Mouse (Mus musculus) stomach, postnatal 0 days (tissue): ENCODE results near the gene Src. TPM values are rescaled to one million over a fixed set of nuclear protein-coding genes. Genes with fewer than 3 reads are reported as not detected.

Experiments
- ATAC-seq: fragments of 200-750 bp; cut with Nextera tagmentation; 2 replicates; pipeline ENCODE4 v1.8.0; 2017; ENCODE audit not compliant: low FRiP score, low TSS enrichment
- DNase-seq: peaks from one replicate; pipeline ENCODE4 v3.0.0-alpha.2; 2016; ENCODE audit warnings: low spot score
- H3K27ac ChIP-seq: fragments of 300-500 bp; sonication (generic); replicated peaks from 2 replicates; pipeline ENCODE4 v1.5.1; 2014; ENCODE audit warnings: mild to moderate bottlenecking, control low read depth
- H3K27me3 ChIP-seq: fragments of 300-500 bp; sonication (generic); 2 replicates; pipeline ENCODE4 v1.6.1; 2014; ENCODE audit warnings: low read length; ENCODE audit not compliant: control insufficient read depth, insufficient read depth
- H3K36me3 ChIP-seq: fragments of 300-500 bp; sonication (generic); 2 replicates; pipeline ENCODE4 v1.6.1; 2014; ENCODE audit warnings: low read length, mixed read lengths; ENCODE audit not compliant: control insufficient read depth, insufficient read depth
- H3K4me1 ChIP-seq: fragments of 300-500 bp; sonication (generic); replicated peaks from 2 replicates; pipeline ENCODE4 v1.6.1; 2014; ENCODE audit warnings: antibody characterized with exemption; ENCODE audit not compliant: control insufficient read depth, insufficient read depth
- H3K4me2 ChIP-seq: fragments of 300-500 bp; sonication (generic); replicated peaks from 2 replicates; pipeline ENCODE4 v1.6.1; 2014; ENCODE audit warnings: low read depth, mild to moderate bottlenecking, control low read depth, moderate library complexity
- H3K4me3 ChIP-seq: fragments of 300-500 bp; sonication (generic); 2 replicates; pipeline ENCODE4 v1.5.1; 2014; ENCODE audit warnings: low read depth, low read length, control low read depth
- H3K9ac ChIP-seq: fragments of 300-500 bp; sonication (generic); 2 replicates; pipeline ENCODE4 v1.6.1; 2014; ENCODE audit warnings: mild to moderate bottlenecking, low read length, control low read depth, mixed read lengths
- H3K9me3 ChIP-seq: fragments of 300-500 bp; sonication (generic); 2 replicates; pipeline ENCODE4 v1.6.1; 2016; ENCODE audit warnings: low read length; ENCODE audit not compliant: control insufficient read depth
- CTCF ChIP-seq: IDR thresholded peaks from 2 replicates; pipeline ENCODE4 v1.5.1; 2016; ENCODE audit warnings: antibody characterized with exemption, low read depth, mild to moderate bottlenecking, moderate library complexity
- EP300 ChIP-seq: optimal IDR thresholded peaks from 2 replicates; pipeline ENCODE3; 2016; ENCODE audit warnings: antibody characterized with exemption
- WGBS: fragments of 180-500 bp; shearing (Covaris S2); extraction: QIAGEN DNeasy Blood & Tissue Kit; methylation state at CpG from one replicate; pipeline ENCODE4 v1.1.7; 2014; 5-methylcytosine and 5-hydroxymethylcytosine counted together
- polyA plus RNA-seq: library from polyadenylated mRNA; unstranded; fragments of >200 nt; fragmentation: Nextera tagmentation; extraction: Ambion mirVana; gene quantifications from 2 replicates; pipeline ENCODE4 v1.2.1, GENCODE M21; 2015

Gene Src
- polyA plus RNA-seq, 1 experiment from 2014 or later, result 12.0 TPM

GRCm38 (mm10) chr2:157422854-157423705 is 4.8 kb downstream of the Src start:
- Histone ChIP-seq H3K27me3 (no peaks in the 10 kb centered on the region), H3K9me3 (no peaks in the 10 kb centered on the region), H3K9ac (peak overlapping the region; percentile 99), H3K27ac (peak overlapping the region; percentile 98), H3K4me3 (peak overlapping the region; percentile 83), H3K4me1 (peaks cover 7% of the 10 kb centered on the region), H3K4me2 (peak overlapping the region; percentile 91), H3K36me3 (no peaks in the 10 kb centered on the region)
- ATAC-seq, result peak; percentile 79
- TF ChIP-seq CTCF, result no peak
- TF ChIP-seq EP300, result no peak
- peak; percentile 87 for DNase-seq
- whole genome bisulfite sequencing, result 41% methylated on average over 11 of the region's 11 CpGs

DNA sequence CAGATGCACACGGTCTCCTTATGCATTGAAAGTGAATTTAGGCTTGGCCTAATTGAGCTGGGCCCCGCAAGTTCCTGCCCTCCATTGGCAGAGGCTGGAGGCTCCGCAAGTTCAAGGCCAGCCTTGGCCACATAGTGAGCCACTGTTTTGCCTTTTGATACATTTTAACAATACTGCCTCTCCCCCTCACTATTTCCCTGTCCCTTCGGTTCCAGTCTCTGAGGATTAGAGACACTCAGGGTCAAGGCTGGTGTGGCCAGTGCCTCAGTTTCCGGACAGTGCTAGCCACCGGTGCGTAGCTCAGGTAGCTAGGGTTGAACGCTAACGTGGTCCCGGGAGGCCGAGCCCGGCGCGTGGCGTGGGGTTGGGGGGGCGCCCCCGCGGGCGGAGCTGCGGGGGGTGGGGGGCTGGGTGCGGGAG is 5.5 kb downstream of the Src start:
- no peaks in the 10 kb centered on the region for H3K9me3 ChIP-seq
- no peaks in the 10 kb centered on the region for H3K27me3 ChIP-seq
- peaks cover 4% of the 10 kb centered on the region for H3K4me1 ChIP-seq
- H3K9ac ChIP-seq, result peak overlapping the region; percentile 99
- no peak for TF ChIP-seq CTCF
- no peak for TF ChIP-seq EP300
- DNase-seq (no peak), ATAC-seq (no peak)
- H3K27ac ChIP-seq, result peak overlapping the region; percentile 98
- peaks cover 3% of the 10 kb centered on the region; the same call in 1 of the 2 replicates for H3K36me3 ChIP-seq
- H3K4me3 ChIP-seq, result peak overlapping the region; percentile 83
- WGBS, result 6% methylated on average over 20 of the region's 21 CpGs
- peak overlapping the region; percentile 91 for H3K4me2 ChIP-seq

DNA sequence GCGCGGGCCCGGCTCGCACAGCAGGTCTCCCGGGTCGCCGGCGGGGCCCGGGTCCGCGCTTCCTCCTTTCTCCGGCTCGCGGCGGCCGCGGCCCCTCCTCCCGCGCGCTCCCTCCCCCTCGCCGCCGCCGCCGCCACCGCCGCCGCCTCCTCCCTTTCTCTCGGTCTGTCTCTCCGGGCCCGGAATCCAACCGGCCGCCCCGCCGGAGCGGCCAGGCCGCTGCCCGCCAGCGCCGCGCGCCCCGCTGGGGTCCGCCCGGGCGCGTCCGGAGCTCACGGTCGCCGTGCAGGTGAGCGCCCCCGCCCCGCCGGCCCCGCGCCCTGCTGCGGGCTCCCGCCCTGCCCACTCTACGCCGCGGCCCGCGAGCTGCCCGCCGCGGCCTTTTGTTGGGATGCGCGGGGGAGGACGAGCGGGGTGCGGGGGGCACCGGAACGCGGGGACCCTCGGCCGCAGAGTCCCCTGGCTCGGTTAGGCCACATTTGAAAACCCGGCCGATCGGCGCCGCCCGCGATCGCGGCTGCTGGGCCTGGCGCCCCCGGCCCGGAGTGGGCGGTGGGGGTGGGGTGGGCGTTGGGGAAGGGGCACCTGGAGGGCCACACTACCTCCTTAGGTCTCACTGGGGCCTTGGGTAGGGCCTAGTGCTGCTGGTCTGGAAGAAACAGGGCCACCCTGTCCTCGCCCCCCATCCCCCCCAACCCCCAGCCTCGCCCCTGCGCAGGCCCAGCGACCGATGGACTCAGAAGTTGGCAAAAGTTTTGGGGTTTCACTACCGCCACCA is 6.1 kb downstream of the Src start:
- 3% methylated on average over 19 of the region's 98 CpGs for WGBS
- DNase-seq (peak; percentile 71), ATAC-seq (no peak)
- no peaks in the 10 kb centered on the region for H3K9me3 ChIP-seq
- H3K9ac ChIP-seq, result peak overlapping the region; percentile 99
- H3K4me1 ChIP-seq, result peaks cover 2% of the 10 kb centered on the region; the same call in 1 of the 2 replicates
- H3K27me3 ChIP-seq, result no peaks in the 10 kb centered on the region
- H3K4me3 ChIP-seq, result peak overlapping the region; percentile 83
- H3K36me3 ChIP-seq, result peaks cover 6% of the 10 kb centered on the region; the same call in 1 of the 2 replicates
- peak overlapping the region; percentile 98 for H3K27ac ChIP-seq
- peak overlapping the region; percentile 91 for H3K4me2 ChIP-seq
- no peak for TF ChIP-seq CTCF
- no peak for TF ChIP-seq EP300

DNA sequence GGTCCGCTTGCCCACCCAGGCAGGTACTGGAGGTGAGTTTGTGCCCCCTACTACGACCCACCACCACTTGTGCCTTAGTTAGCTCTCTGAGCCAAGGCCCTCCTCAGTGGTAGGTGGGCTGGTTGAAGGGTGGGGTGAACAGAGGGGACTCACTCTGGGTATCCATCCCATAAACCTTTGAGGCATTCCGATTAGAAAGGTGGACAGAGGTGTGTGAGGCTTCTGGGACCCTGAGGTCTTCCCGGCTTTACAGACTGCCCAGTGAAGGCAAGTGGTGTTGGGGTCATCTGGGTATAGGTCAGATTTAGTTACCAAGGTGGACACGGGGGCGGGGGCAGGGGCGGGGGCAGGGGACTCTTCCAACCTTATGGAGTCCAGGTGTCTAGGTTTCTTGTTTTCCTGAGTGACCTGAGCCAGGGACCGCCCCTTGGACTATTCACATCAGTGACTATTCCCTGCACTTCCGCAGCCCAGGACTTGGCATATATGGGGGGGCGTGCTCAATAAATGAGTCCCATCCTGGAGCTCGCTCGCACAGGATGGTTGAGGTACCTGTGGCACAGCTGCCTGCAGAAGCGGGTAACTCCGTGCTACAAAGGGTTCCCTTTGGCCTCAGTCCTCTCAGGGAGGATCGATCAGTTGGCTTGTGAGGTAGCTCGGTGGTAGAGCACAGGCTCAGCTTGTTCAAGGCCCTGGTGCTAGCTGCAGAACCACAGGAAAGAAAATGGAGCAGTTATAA is 6.8 kb downstream of the Src start:
- Histone ChIP-seq H3K27me3 (no peaks in the 10 kb centered on the region), H3K36me3 (peaks cover 6% of the 10 kb centered on the region; the same call in 1 of the 2 replicates), H3K9ac (peak overlapping the region; percentile 99), H3K4me1 (peaks cover 2% of the 10 kb centered on the region; the same call in 1 of the 2 replicates), H3K9me3 (no peaks in the 10 kb centered on the region), H3K4me2 (peak overlapping the region; percentile 91), H3K27ac (peak overlapping the region; percentile 98), H3K4me3 (peak overlapping the region; percentile 83)
- TF ChIP-seq CTCF (no peak), EP300 (no peak)
- 43% methylated on average over 16 of the region's 16 CpGs for WGBS
- DNase-seq (peak; percentile 66), ATAC-seq (no peak; the same call in 1 of the 2 replicates)

DNA sequence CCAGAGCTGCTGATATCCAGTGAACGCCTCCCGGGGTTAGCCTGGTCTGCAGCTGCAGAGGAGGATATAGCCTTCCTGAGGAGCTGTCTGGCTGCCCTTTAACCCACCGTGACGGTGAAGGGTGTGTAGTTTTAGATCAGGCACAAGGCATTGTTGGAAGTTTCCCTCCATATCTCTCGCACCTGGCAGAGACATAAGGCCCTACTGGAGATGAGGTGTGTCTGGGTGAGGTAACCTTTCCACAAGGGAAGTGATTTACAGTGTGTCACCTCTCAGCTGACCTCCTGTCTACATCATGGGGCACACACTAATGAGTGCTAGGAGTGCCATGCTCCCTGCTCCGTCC is 7.4 kb downstream of the Src start:
- H3K27me3 ChIP-seq, result no peaks in the 10 kb centered on the region
- peak overlapping the region; percentile 98 for H3K27ac ChIP-seq
- peaks cover 5% of the 10 kb centered on the region for H3K4me1 ChIP-seq
- peak overlapping the region; percentile 83; the same call in 1 of the 2 replicates for H3K4me3 ChIP-seq
- TF ChIP-seq CTCF, result no peak
- TF ChIP-seq EP300, result no peak
- WGBS, result 55% methylated on average over 6 of the region's 6 CpGs
- no peaks in the 10 kb centered on the region for H3K9me3 ChIP-seq
- H3K9ac ChIP-seq, result peak overlapping the region; percentile 99
- peaks cover 6% of the 10 kb centered on the region; the same call in 1 of the 2 replicates for H3K36me3 ChIP-seq
- ATAC-seq (peak; percentile 63), DNase-seq (peak; percentile 74)
- H3K4me2 ChIP-seq, result peak overlapping the region; percentile 91
